Mouse (Mus musculus): ENCODE data around the gene Jun. TPM values are rescaled to one million over a fixed set of nuclear protein-coding genes. Genes with fewer than 3 reads are reported as not detected.
A peak's percentile ranks its signal among the peaks of the same experiment; 100 is the strongest.

Jun gene
- total RNA-seq, 1 experiment from 2014 or later, result 467 TPM

DNA sequence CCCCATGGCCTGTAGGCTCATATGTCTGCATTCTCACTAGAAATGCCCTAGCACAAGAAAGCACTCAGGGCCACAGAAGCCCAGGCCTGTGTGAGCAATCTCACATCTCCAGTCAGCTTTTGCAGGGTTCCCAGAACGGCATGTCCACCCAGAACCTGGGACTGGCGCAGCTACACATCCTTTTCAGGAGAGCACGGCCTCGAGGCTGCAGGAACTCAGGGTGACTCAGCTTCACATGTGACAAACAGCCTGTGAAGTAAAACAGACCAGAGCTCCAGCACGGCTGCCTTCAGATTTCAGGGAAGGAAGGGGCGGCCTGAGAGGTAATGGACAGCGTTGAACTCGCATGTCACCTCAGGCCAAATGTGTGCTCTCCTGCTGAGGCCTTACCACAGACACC is 29.6 kb upstream of the Jun start:
- ATAC-seq (replicated peaks in 1 of 2; ENCODE audit: insufficient read depth in 1 of 2, low FRiP score in 2 of 2, low TSS enrichment in 1 of 2, low read depth in 1 of 2, poor library complexity in 2 of 2, severe bottlenecking in 2 of 2), result peak; percentile 44 to 49

DNA sequence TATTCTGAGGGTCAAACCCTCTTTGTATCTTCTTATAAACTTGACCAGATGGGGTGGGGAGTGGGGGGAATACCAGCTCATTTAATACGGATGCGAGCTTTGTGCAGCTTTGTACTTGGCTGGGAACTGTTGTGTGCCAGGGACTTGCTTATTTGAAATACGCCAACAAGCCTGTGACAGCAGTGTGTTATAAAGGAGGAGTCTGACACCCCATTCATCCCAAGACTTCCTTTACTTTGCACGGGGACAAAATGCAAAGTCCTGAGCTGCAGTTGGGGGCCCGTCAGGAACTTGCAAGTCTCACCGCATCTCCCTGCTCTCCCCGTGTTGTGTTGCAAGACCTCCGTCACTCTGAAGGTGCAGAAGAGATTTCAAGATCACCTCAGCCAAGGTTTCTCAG is 26.6 kb upstream of the Jun start:
- ATAC-seq (replicated peaks in 1 of 2; ENCODE audit: insufficient read depth in 1 of 2, low FRiP score in 2 of 2, low TSS enrichment in 1 of 2, low read depth in 1 of 2, poor library complexity in 2 of 2, severe bottlenecking in 2 of 2), result no peak

DNA sequence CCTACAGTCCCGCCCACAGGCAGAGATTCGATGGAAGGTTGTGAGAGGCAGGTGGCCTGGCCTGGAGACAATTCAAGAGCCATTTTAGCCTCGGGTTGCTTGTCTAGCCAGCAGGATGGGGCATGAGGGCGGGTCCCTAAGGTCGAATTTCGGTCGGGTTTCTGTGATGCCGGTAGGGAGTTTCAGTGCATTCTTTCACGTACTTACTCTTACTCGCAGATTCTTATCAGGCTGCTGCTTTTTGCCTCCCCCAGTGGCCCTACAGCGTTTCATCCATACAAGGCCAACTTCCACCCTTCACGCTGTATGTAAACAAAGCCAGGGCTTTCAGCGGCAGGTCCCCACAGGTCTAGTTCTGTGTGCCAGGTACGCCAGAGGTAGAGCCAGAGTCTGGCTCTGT is 24.3 kb upstream of the Jun start:
- no peak for ATAC-seq (replicated peaks in 1 of 2; ENCODE audit: insufficient read depth in 1 of 2, low FRiP score in 2 of 2, low TSS enrichment in 1 of 2, low read depth in 1 of 2, poor library complexity in 2 of 2, severe bottlenecking in 2 of 2)

DNA sequence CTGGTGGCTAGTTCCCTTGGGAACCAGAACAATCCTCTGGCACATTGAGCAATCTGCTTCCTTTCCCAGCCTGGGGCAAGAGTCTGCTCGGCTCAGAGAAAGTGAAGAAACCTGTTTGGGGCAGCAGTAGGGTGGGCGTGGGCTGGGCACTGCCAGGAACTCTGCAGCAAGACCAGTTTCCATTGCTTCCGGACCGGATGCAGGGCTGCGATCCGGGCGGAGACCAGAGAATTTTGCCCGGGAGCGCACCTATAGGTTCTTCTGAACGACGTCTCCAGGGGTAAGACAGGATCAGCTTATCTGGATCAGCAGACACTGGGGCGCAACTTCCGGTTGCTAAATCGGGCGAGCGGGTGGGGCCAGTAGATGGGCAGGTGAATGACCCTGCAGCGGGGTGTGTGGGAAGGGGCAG is 23.6 kb upstream of the Jun start:
- ATAC-seq (replicated peaks in 1 of 2; ENCODE audit: insufficient read depth in 1 of 2, low FRiP score in 2 of 2, low TSS enrichment in 1 of 2, low read depth in 1 of 2, poor library complexity in 2 of 2, severe bottlenecking in 2 of 2), result peak; percentile 50 to 57

DNA sequence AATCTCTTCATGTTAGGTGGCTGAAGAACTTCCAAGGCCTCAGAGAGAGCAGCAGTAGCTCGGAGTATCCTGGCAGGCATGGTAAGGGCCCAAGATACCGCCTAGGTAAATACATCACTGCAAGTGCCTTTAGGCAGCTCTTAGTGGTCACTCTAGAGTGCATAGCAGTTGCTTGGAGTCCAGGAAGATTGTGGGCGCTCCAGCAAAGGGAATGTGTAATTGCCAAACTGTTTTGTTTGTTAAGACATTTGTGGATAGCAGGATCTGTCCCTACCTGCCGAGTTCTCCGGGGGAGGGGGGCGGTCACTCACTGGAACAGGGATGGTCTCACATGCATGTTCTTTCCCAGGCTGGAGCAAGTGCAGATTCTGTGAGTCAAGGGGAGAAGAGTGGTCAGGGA is 22.3 kb upstream of the Jun start:
- no peak for ATAC-seq (replicated peaks in 1 of 2; ENCODE audit: insufficient read depth in 1 of 2, low FRiP score in 2 of 2, low TSS enrichment in 1 of 2, low read depth in 1 of 2, poor library complexity in 2 of 2, severe bottlenecking in 2 of 2)

DNA sequence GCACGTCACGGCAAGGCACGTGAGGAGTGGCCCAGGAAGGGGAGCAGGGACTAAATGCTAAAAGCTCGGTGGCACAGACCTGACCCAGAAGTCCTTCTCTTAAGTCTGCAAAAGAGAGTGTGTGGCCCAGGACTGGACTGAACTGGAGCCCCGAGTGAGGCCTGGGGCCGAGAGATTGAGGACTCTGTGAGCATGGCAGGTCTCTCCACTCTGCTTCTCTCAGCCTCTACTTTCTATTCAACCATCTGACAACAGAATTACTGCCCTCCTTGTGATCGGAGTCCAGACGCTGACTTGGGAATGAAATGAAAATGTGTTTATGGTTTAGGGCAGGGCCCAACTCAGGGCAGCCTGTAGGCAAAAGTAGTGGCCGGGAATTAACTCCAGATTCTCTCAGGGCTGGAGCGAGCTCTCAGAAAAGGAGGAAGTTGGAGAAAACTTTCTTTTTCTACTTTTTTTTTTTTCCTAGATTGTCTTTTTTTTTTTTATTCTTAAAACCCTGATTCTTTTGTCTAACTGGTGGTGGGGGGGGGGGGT is 21.3 kb upstream of the Jun start:
- no peak for ATAC-seq (replicated peaks in 1 of 2; ENCODE audit: insufficient read depth in 1 of 2, low FRiP score in 2 of 2, low TSS enrichment in 1 of 2, low read depth in 1 of 2, poor library complexity in 2 of 2, severe bottlenecking in 2 of 2)

DNA sequence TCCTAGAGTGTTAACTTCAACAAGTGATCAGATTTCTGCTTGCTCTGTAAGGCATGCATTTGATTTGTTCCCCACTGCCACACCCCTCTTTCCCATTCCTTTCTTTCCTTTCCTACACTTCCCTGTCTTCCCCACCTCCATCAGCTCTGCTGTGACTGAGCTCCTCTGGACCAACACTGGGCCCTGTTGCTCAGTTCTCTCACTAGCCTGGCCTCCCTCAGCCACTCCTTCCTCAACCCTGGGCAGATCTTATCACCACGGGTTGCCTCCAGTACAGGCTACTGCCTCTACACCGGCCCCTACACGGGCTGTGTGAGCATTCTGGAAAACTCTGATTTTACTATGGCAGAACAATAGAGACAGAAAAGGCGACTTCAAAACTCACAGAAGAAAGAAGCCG is 18.4 kb upstream of the Jun start:
- ATAC-seq (replicated peaks in 1 of 2; ENCODE audit: insufficient read depth in 1 of 2, low FRiP score in 2 of 2, low TSS enrichment in 1 of 2, low read depth in 1 of 2, poor library complexity in 2 of 2, severe bottlenecking in 2 of 2), result 0 out of 4 replicates have a peak, but pooled peaks of 1 of the 2 experiments have one; percentile 32

DNA sequence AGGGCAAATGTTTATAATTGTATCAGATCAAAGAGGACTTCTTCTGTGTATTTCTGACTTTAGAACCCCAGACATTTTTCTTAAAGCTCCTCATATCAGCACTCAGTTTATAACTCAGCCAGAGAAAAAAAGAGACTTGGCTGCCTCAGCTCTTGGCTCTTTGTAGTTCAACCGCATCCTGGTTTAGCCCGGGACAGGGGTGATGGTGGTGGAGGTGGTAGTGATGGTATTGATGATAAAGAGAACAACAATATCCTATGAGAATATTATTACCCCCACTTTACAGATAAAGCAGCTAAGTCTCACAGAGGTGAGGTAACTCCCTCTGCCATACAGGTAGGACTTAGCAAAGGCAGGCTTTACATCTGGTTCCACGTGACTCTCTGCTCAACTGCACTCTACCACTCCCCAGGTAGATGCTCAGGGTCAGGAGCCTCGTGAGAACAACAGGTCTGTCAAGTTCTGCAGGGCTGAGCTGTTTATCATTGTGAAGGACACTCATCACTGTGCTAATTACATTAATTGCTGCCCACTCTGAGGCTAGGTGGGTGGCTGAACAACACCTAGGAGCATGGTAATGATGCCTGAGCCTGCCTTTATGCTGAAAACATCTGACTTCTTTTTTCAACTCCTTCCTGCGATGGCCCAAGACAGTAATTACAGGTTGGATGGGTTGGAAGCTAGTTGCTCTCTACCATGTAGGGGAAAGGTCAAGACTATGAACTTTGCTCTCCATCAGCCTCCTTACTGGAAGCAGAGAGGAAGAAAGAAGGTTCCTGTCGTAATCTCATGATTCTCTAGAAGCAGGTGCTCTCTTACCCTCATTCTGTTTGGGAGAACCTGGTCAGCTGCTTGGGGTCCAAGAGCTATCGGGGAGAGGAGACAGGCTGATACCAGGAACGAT is 16.3 kb upstream of the Jun start:
- no peak for ATAC-seq (replicated peaks in 1 of 2; ENCODE audit: insufficient read depth in 1 of 2, low FRiP score in 2 of 2, low TSS enrichment in 1 of 2, low read depth in 1 of 2, poor library complexity in 2 of 2, severe bottlenecking in 2 of 2)

DNA sequence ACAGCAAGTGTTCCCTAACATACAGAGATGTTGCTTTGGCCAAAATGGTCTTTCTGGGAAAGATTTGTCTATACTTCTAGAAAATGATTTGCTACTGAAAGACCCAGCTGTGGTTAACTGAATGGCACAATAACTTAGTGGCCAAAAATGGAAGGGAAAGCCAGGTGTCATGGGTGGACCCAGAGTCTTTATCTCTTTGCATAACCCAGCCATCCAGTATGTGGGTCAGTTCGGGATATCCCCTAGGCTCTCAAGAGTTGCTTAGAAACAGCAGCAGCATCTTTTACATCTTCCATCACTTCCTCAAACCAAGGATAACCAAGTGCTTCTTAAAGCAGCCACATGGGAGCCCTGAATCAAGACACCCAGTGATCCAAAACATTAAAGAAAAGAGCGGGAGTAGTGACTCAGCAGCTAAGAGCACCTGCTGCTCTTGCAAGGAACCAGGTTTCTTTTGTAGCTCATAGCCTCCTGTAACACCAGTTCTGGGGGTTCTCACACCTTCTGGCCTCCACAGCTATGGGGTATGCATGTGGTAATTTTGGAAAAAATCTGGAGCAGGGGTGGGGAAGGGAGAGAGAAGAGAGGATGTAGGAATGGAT is 11.7 kb upstream of the Jun start:
- ATAC-seq (replicated peaks in 1 of 2; ENCODE audit: insufficient read depth in 1 of 2, low FRiP score in 2 of 2, low TSS enrichment in 1 of 2, low read depth in 1 of 2, poor library complexity in 2 of 2, severe bottlenecking in 2 of 2), result no peak

DNA sequence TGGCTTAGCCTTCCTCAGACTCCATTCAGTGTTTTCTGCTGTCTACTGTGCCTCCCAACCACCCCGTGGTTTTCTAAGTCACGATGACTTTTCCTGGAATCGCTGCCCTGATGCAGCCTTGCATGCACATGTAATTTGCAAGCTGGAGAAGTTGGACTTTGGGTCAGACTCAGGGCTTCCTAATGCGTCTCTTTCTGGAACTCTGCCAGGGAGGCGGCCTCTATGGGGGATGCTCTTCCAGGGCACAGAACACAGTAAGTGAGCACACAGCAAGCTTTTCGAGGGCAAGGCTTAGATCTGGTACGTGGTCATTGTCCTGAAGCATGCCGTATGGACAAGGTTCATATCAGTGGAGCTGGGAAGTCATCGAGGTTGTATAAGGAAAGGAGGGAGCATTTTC is 10.9 kb upstream of the Jun start:
- ATAC-seq (replicated peaks in 1 of 2; ENCODE audit: insufficient read depth in 1 of 2, low FRiP score in 2 of 2, low TSS enrichment in 1 of 2, low read depth in 1 of 2, poor library complexity in 2 of 2, severe bottlenecking in 2 of 2), result no peak

DNA sequence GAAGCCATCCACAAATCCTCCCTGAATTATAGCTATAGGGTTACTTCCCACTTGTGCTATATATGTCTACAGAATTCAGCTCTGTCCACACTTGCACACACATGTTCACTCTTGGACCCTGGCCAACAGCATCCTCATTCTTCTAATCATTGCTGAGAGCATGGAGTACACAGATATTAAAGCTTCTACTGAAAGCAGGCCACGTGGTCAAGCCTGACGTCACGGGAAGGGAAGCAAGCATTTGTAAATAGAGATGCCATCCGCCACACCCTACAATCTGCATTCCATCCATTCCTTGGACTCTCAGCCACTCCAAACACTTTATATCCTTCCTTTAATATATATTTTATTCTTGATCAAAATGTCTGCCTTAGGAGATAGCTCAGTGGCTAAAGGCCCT is 5.2 kb upstream of the Jun start:
- no peak for ATAC-seq (replicated peaks in 1 of 2; ENCODE audit: insufficient read depth in 1 of 2, low FRiP score in 2 of 2, low TSS enrichment in 1 of 2, low read depth in 1 of 2, poor library complexity in 2 of 2, severe bottlenecking in 2 of 2)

DNA sequence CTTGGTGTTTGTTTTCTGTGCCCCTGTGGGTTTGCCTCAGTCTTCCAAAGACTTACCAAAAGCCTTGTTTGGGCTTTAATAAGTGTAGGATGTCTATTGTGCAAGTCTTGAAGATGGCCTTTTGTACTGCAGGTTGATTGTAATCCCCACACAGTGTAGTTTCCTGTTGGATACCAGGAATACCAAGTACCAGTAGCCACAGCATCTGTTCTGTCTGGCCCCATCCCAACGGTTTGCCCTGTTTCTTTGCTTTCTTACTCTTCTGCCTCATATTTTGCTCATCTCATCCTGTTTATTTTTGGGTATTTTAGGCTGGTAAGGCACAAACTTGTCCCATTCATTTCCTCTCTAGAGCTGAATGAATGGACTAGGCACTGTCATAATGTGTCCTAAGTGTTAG is 3.3 kb upstream of the Jun start:
- no peak for ATAC-seq (replicated peaks in 1 of 2; ENCODE audit: insufficient read depth in 1 of 2, low FRiP score in 2 of 2, low TSS enrichment in 1 of 2, low read depth in 1 of 2, poor library complexity in 2 of 2, severe bottlenecking in 2 of 2)

DNA sequence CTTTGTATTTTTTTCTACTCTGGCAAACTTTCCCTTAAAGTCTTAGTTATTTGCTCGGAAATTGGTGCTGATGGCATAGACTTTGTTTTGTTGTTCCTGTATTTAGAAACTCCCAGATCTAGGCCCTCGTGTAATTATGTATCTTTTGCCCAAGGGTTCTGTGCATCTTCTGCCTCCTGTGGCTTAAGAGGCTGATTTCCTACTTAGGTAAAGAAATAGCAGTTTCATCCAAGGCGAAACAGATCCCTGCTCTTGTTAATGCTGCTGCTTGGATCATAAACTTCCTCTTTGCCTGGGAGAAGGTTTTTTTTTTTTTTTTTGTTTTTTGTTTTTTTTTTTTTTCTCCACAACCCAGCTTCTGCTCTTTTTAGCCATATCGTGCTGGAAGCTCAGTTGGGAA is 2.3 kb upstream of the Jun start:
- no peak for ATAC-seq (replicated peaks in 1 of 2; ENCODE audit: insufficient read depth in 1 of 2, low FRiP score in 2 of 2, low TSS enrichment in 1 of 2, low read depth in 1 of 2, poor library complexity in 2 of 2, severe bottlenecking in 2 of 2)

DNA sequence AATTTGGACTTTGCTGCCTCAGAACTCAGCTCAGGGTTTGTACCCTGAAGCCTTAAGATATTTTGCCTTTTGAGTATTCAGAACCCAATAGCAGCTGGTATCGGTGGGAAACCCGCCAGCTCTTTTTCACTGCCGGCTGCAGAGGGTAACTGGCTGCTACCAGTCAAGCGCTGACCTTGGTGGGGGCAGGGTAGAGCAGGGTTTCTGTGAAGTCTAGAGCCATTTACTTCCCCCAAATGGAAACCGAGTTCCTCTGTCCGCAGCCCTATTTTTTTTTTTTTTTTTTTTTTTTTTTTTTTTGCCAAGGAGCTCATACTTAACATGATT is 1.7 kb upstream of the Jun start:
- no peak for ATAC-seq (replicated peaks in 1 of 2; ENCODE audit: insufficient read depth in 1 of 2, low FRiP score in 2 of 2, low TSS enrichment in 1 of 2, low read depth in 1 of 2, poor library complexity in 2 of 2, severe bottlenecking in 2 of 2)

DNA sequence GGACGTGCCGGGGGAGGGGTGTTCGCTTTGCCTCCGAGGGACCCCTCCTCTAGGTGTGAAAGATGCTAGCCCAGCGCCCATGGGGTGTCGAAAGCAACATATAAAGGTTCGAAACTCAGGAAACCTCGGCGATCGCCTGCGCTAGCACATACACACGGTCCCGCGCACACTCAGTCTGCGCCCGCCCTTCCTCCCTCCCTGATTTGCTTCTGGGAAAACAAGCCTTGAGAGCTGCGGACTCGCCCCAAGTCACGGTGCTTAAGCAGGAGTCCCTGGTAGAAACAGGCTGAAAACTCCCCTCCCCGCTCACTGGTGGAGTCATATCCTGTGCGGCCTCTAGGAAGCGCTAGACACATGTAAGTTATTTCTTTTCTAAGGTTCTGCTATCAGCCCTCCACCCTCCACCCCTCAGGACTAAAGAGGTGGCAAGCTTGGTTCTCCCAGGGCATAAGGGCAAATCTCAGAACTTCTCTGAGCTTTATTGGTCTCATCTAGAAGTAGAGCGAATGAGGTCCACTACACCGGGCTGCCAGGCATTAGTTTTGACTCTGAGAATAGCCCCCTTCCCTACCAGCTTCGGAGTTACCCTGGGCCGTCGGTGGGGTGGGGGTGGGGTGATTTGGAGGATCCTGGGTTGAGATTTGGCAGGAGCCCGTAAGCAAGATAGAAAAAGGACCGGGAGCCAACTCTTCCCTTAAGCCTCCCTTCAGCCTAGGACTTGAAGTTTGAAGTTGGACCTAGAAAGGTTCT is 1.2 kb upstream of the Jun start:
- peak; percentile 15 to 23 for ATAC-seq (replicated peaks in 1 of 2; ENCODE audit: insufficient read depth in 1 of 2, low FRiP score in 2 of 2, low TSS enrichment in 1 of 2, low read depth in 1 of 2, poor library complexity in 2 of 2, severe bottlenecking in 2 of 2)

DNA sequence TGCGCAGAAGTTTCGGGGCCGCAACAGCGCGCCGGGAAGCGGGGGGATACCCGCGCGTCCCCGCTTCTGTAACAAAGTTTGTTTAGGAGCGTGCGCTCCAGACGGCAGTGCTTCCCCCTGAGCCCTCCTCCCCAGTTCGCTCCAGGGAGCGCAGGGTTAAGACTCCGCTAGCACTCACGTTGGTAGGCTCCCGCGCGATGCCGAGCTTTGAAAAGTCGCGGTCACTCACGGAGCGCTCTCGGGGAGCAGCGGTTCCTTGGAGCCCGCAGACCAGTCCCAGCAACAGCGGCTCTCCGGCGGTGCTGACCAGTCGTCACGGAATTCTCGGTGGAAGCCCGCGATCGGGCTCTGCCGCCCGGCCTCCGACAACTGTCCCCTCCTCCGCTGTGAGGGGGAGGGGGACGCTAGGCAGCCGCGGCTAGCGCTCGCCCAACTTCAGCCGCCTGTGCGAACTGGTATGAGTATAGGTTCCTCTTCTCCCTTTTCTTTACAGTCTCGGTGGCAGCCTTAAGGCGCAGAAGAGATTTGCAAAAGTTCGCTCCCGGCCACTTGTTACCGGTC is 631 bp downstream of the Jun start:
- peak; percentile 2 to 10 for ATAC-seq (replicated peaks in 1 of 2; ENCODE audit: insufficient read depth in 1 of 2, low FRiP score in 2 of 2, low TSS enrichment in 1 of 2, low read depth in 1 of 2, poor library complexity in 2 of 2, severe bottlenecking in 2 of 2)

DNA sequence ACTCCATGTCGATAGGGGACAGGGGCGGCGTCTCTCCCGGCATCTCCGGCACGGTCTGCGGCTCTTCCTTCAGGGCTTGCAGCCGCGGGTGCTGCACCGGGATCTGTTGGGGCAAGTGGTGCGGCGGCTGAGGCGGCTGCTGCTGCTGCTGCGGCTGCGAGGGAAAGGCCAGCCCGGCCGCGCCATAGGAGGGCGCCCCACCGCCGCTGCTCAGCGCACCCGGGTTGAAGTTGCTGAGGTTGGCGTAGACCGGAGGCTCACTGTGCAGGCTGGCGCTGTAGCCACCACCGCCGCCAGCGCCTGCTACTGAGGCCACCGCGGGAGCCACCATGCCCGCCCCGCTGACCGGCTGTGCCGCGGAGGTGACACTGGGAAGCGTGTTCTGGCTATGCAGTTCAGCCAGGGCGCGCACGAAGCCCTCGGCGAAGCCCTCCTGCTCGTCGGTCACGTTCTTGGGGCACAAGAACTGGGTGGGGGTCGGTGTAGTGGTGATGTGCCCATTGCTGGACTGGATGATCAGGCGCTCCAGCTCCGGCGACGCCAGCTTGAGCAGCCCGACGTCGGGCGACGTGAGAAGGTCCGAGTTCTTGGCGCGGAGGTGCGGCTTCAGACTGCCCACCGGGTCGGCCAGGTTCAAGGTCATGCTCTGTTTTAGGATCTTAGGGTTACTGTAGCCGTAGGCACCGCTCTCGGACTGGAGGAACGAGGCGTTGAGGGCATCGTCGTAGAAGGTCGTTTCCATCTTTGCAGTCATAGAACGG is 1.3 kb downstream of the Jun start:
- ATAC-seq (replicated peaks in 1 of 2; ENCODE audit: insufficient read depth in 1 of 2, low FRiP score in 2 of 2, low TSS enrichment in 1 of 2, low read depth in 1 of 2, poor library complexity in 2 of 2, severe bottlenecking in 2 of 2), result no peak

Measured in hematopoietic stem cell, adult 5-6 weeks (primary cell).